Mouse (Mus musculus): ENCODE data around the gene Natd1. TPM values are rescaled to one million over a fixed set of nuclear protein-coding genes. Genes with fewer than 3 reads are reported as not detected.

The Natd1 gene
- polyA plus RNA-seq, 1 experiment from 2014 or later, result 11.9 TPM

GRCm38 (mm10) chr11:60942263-60943015 is 27.9 kb upstream of the Natd1 start:
- WGBS, result 81% methylated on average over 9 of the region's 9 CpGs
- 0 out of 2 replicates have a peak overlapping the region, but pooled peaks have one; percentile 11 for H3K27ac ChIP-seq
- peak overlapping the region; percentile 26; the same call in 1 of the 2 replicates for H3K4me2 ChIP-seq (replicated peaks)
- H3K36me3 ChIP-seq, result peaks cover 40% of the 10 kb centered on the region
- ATAC-seq, result peak; percentile 80
- no peaks in the 10 kb centered on the region for H3K9me3 ChIP-seq
- H3K27me3 ChIP-seq (replicated peaks), result no peaks in the 10 kb centered on the region
- H3K4me3 ChIP-seq (replicated peaks), result no peak overlapping the region
- H3K9ac ChIP-seq, result no peak overlapping the region
- H3K4me1 ChIP-seq (replicated peaks), result peaks cover 30% of the 10 kb centered on the region

- Histone ChIP-seq H3K9ac (no peak overlapping the region), H3K27ac (no peak overlapping the region), H3K4me1 (replicated peaks) (peaks cover 36% of the 10 kb centered on the region), H3K27me3 (replicated peaks) (no peaks in the 10 kb centered on the region), H3K9me3 (no peaks in the 10 kb centered on the region), H3K36me3 (peaks cover 30% of the 10 kb centered on the region), H3K4me3 (replicated peaks) (no peak overlapping the region), H3K4me2 (replicated peaks) (peak overlapping the region; percentile 9; the same call in 1 of the 2 replicates)
- 15% methylated on average over 9 of the region's 9 CpGs for WGBS
- peak; percentile 77 for ATAC-seq
These were observed 26.8 kb upstream of the Natd1 start for GRCm38 (mm10) chr11:60941370-60941769.

- H3K27me3 ChIP-seq (replicated peaks), result no peaks in the 10 kb centered on the region
- no peak overlapping the region for H3K4me2 ChIP-seq (replicated peaks)
- H3K36me3 ChIP-seq, result peaks cover 23% of the 10 kb centered on the region
- H3K4me1 ChIP-seq (replicated peaks), result peaks cover 40% of the 10 kb centered on the region
- no peak for ATAC-seq
- H3K9me3 ChIP-seq, result no peaks in the 10 kb centered on the region
- H3K4me3 ChIP-seq (replicated peaks), result no peak overlapping the region
- no peak overlapping the region for H3K9ac ChIP-seq
- WGBS, result 80% methylated on average over 5 of the region's 5 CpGs
- peak overlapping the region; percentile 34; the same call in 1 of the 2 replicates for H3K27ac ChIP-seq
These were observed 26.0 kb upstream of the Natd1 start for GRCm38 (mm10) chr11:60940501-60940900.

GRCm38 (mm10) chr11:60939487-60939886 is 24.9 kb upstream of the Natd1 start:
- H3K4me2 ChIP-seq (replicated peaks), result no peak overlapping the region
- H3K27ac ChIP-seq, result no peak overlapping the region
- peaks cover 48% of the 10 kb centered on the region for H3K4me1 ChIP-seq (replicated peaks)
- H3K9me3 ChIP-seq, result no peaks in the 10 kb centered on the region
- H3K27me3 ChIP-seq (replicated peaks), result no peaks in the 10 kb centered on the region
- ATAC-seq, result no peak
- H3K4me3 ChIP-seq (replicated peaks), result no peak overlapping the region
- 95% methylated on average over 3 of the region's 3 CpGs for WGBS
- H3K9ac ChIP-seq, result no peak overlapping the region
- H3K36me3 ChIP-seq, result peaks cover 15% of the 10 kb centered on the region

- Histone ChIP-seq H3K27me3 (replicated peaks) (no peaks in the 10 kb centered on the region), H3K4me3 (replicated peaks) (no peak overlapping the region), H3K4me1 (replicated peaks) (peaks cover 64% of the 10 kb centered on the region), H3K36me3 (0 out of 2 replicates have a peak, but pooled peaks cover under 1% of the 10 kb centered on the region), H3K9me3 (no peaks in the 10 kb centered on the region), H3K27ac (no peak overlapping the region), H3K9ac (no peak overlapping the region), H3K4me2 (replicated peaks) (no peak overlapping the region)
- no peak for ATAC-seq
- 76% methylated on average over 3 of the region's 3 CpGs for WGBS
These were observed 23.1 kb upstream of the Natd1 start for GRCm38 (mm10) chr11:60937611-60938010.

GRCm38 (mm10) chr11:60935975-60936373 is 21.4 kb upstream of the Natd1 start:
- Histone ChIP-seq H3K4me2 (replicated peaks) (peak overlapping the region; percentile 49; the same call in 1 of the 2 replicates), H3K27me3 (replicated peaks) (no peaks in the 10 kb centered on the region), H3K9ac (no peak overlapping the region), H3K9me3 (no peaks in the 10 kb centered on the region), H3K36me3 (no peaks in the 10 kb centered on the region), H3K4me1 (replicated peaks) (peaks cover 57% of the 10 kb centered on the region), H3K27ac (peak overlapping the region; percentile 67), H3K4me3 (replicated peaks) (no peak overlapping the region)
- 72% methylated on average over 4 of the region's 4 CpGs for WGBS
- ATAC-seq, result no peak

GRCm38 (mm10) chr11:60935326-60935974 is 20.9 kb upstream of the Natd1 start:
- H3K36me3 ChIP-seq, result no peaks in the 10 kb centered on the region
- WGBS, result 52% methylated on average over 7 of the region's 7 CpGs
- peak; percentile 63 for ATAC-seq
- H3K4me1 ChIP-seq (replicated peaks), result peaks cover 57% of the 10 kb centered on the region
- no peaks in the 10 kb centered on the region for H3K9me3 ChIP-seq
- H3K27me3 ChIP-seq (replicated peaks), result no peaks in the 10 kb centered on the region
- H3K9ac ChIP-seq, result 0 out of 2 replicates have a peak overlapping the region, but pooled peaks have one; percentile 13
- H3K27ac ChIP-seq, result peak overlapping the region; percentile 67
- H3K4me3 ChIP-seq (replicated peaks), result no peak overlapping the region
- peak overlapping the region; percentile 49 for H3K4me2 ChIP-seq (replicated peaks)

GRCm38 (mm10) chr11:60934795-60935194 is 20.2 kb upstream of the Natd1 start:
- Histone ChIP-seq H3K9me3 (no peaks in the 10 kb centered on the region), H3K27ac (peak overlapping the region; percentile 67), H3K27me3 (replicated peaks) (no peaks in the 10 kb centered on the region), H3K4me1 (replicated peaks) (peaks cover 57% of the 10 kb centered on the region), H3K4me3 (replicated peaks) (no peak overlapping the region), H3K36me3 (no peaks in the 10 kb centered on the region), H3K4me2 (replicated peaks) (peak overlapping the region; percentile 49), H3K9ac (0 out of 2 replicates have a peak overlapping the region, but pooled peaks have one; percentile 13)
- no peak for ATAC-seq
- WGBS, result 64% methylated on average over 2 of the region's 2 CpGs

GRCm38 (mm10) chr11:60933178-60933930 is 18.8 kb upstream of the Natd1 start:
- Histone ChIP-seq H3K9me3 (no peaks in the 10 kb centered on the region), H3K4me3 (replicated peaks) (peak overlapping the region; percentile 95), H3K4me2 (replicated peaks) (peak overlapping the region; percentile 76), H3K4me1 (replicated peaks) (peaks cover 57% of the 10 kb centered on the region), H3K36me3 (no peaks in the 10 kb centered on the region), H3K9ac (peak overlapping the region; percentile 95), H3K27ac (no peak overlapping the region), H3K27me3 (replicated peaks) (no peaks in the 10 kb centered on the region)
- 72% methylated on average over 10 of the region's 10 CpGs for WGBS
- no peak for ATAC-seq

GRCm38 (mm10) chr11:60932503-60933020 is 18.0 kb upstream of the Natd1 start:
- no peaks in the 10 kb centered on the region for H3K36me3 ChIP-seq
- no peaks in the 10 kb centered on the region for H3K9me3 ChIP-seq
- peak overlapping the region; percentile 76 for H3K4me2 ChIP-seq (replicated peaks)
- peak overlapping the region; percentile 95 for H3K9ac ChIP-seq
- H3K4me3 ChIP-seq (replicated peaks), result peak overlapping the region; percentile 95
- WGBS, result 2% methylated on average over 7 of the region's 7 CpGs
- ATAC-seq, result 0 out of 2 replicates have a peak, but pooled peaks have one; percentile 3
- H3K4me1 ChIP-seq (replicated peaks), result peaks cover 51% of the 10 kb centered on the region
- peak overlapping the region; percentile 82 for H3K27ac ChIP-seq
- H3K27me3 ChIP-seq (replicated peaks), result no peaks in the 10 kb centered on the region

GRCm38 (mm10) chr11:60931869-60932481 is 17.4 kb upstream of the Natd1 start, which contains the start of gene Map2k3:
Gene Map2k3 (plus strand): TSS chr11:60932033.
- under 1% methylated on average over 59 of the region's 59 CpGs for WGBS
- peak within 1 kb of the TSS; percentile 77 for H3K4me2 ChIP-seq (replicated peaks)
- H3K27ac ChIP-seq, result peak within 1 kb of the TSS; percentile 82
- H3K36me3 ChIP-seq, result no peaks in the 10 kb centered on the region
- H3K9ac ChIP-seq, result peak within 1 kb of the TSS; percentile 95
- H3K4me3 ChIP-seq (replicated peaks), result peak within 1 kb of the TSS; percentile 95
- H3K4me1 ChIP-seq (replicated peaks), result peaks cover 53% of the 10 kb centered on the region
- no peaks in the 10 kb centered on the region for H3K27me3 ChIP-seq (replicated peaks)
- H3K9me3 ChIP-seq, result no peaks in the 10 kb centered on the region
- peak; percentile 91 for ATAC-seq

All from intestine, embryonic 15.5 days (tissue).